Mouse (Mus musculus) ZHBTc4 (cell line): ENCODE measurements around the gene Mab21l2.
A peak's percentile ranks its signal among the peaks of the same experiment; 100 is the strongest.

ENCODE experiments used
- DNase-seq: peaks from one replicate; pipeline ENCODE4 v3.0.0-alpha.2; 2011; ENCODE audit warnings: low read depth, low spot score

The Mab21l2 gene

DNA sequence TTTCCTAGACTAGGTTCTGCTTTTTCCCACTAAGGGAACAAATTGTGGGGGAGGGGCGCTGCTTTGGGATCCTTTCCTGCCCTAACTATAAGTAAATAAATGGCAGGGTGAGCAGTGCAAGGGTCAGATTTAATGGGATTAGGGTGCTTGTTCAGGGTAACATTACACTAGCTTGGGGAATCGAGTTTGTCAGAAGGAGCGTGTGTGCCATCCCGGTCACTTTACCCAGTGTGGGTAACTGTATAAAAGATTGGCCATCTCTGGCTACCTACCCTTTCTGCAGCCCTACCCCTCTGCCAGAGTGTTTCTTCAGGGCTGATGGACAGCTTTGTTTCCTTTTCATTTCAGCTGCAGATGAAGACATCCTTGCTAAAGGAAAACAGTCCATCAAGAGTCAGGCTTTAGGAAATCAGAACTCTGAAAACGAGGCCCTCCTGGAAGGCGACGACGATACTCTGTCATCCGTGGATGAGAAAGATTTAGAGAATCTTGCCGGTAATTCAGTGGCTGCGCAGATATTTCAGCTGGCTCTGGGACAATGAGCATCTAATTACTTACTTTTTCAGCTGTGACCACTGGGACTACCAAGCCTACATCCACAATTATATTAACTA lies 8.8 kb downstream of the Mab21l2 start:
- DNase-seq, result peak; percentile 19

DNA sequence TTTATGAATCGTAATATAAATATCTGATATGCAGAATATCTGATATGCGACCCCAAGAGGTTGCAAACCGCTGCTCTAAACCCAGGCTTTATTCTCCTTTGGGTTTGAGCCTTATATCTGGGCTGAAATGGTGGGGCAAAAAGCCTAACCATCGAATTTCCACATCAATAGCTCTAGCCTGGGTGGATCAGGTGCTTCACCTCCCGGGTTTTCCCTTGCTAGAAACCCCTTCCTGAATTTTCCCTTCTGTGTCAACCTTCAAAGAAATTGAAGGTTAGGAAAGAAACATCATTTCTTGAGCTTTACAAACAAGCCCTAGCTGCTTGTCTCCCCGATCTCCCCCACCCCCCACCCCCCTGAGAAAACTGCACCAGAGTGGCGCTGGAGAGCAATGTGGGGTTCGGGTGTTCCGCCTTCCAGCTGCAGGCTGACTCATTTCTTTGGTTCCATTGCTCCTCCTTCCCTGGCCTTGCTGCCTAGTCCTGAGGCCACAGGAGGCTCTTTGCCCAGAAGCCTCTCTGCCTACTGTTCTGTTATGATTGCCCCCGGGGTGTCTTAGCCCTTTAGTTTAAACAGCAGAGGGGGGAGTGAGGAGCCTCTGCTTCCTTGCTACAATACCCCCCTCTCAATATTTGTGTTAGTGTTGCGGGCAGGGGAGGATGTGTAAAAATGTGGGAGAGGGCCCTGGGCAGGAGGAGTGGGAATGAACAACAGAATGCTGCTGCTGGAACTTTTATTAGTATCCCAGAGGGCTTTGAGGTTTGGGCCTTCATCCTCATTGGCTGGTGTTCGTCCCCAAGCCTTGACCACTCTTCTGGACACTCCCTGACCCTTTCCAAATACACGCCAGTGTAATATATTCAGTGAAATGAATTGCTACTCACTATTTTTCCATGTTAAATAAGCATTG lies 9.5 kb downstream of the Mab21l2 start:
- DNase-seq, result peak; percentile 61

DNA sequence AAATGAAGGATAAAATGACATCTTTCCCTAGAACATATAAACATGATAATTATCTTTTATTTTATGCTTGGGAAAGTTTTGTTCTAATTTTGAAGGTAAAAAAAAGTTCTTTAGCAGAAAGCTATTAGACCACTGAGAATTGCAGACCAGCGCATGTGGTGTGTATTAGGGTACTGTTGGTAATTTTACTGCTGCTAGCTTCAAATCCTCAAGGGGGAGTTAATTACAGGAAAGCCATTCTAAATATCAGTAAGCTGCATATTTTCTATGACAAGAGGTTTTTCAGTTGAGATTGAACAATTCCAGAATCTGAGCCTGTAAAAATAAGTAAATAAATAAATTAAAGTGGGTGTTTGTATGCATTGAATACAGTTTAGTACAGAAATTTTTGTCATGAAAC lies 11.7 kb downstream of the Mab21l2 start:
- no peak for DNase-seq

DNA sequence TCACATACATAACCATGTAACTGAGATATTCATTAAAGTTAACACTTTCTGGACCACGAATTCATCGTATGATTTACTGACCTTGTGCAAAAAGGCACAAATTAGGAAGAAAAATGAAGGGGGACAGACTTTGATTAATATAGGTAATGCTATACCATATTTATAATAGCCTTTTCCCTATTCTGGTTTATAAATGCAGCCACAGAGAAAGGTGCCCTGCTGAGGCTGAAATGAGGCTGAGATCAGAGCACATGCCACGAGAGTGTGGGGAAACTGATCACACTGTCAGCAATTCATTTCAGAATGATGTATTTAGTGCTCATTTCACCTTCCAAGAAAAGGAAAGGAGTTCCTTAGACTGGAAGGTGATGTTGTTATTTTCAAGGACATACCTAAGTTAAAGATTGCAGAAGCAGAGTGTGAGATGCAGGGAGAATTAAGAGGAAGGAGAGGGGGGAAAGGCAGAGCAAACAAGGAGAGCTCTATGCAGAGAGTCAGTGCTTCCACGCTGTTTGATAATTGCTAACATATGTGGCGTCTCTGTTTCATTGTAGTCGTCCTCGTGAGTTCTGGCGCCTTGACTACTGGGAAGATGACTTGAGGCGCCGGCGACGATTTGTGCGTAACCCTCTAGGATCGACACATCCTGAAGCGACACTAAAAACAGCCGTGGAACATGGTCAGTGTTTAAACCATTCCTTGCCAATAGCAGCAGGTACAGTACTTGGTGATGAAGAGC lies 16.7 kb downstream of the Mab21l2 start:
- DNase-seq, result peak; percentile 3

DNA sequence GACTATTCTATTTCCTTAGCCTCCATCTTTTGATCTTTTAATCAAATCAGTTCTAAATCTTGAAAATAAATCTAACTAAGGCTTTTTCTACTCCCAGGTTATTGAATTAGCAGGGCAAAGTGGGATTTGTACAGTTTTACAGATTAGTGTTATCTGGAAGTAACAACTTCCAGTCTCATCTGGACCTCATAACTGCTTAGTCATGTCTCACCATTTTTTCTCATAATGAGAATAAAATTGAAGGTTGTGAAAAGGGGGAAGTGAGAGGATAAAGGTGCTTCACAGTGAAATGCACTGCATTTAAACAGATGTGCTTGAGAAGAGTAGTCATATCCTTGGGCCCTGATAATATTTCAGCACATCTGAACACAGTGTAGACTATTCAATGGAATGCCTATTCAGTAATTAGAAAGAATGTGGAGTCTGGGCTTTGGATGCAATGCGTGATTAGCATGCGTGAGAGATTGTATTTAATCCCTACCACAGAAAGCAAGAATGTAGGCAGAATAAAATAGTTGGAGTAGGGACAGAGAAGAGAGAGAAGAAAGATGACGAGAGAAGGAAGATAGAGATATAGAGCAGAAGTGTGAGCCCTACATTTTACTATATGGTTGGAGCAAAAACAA lies 25.4 kb downstream of the Mab21l2 start:
- DNase-seq, result no peak

DNA sequence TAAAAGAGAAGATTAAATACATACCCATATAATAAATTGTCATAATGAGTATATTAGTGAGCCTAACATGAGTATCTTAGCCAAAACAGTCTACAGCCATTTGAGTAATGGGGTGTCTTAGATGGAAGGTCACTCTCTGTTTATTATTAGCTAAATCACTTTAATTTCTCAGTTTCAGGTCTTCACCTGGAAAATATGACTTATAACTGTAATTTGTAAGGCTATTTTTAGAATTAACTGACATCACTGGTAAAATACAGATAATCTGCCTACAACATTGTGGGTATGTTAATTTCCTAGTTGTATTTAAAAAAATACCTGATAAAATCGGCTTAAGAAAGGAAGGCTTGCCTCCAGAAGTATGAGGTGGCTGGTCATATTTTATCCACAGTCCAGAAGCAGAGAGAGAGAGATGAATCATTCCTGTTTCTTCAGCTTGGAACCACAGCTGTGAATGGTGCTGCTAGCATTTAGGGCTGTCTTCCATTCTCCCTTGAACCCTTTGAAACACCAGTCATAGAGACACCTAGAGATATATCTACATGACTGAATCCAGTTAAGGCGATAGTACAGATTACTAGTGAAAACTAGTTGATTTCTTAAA lies 29.8 kb downstream of the Mab21l2 start:
- no peak for DNase-seq

DNA sequence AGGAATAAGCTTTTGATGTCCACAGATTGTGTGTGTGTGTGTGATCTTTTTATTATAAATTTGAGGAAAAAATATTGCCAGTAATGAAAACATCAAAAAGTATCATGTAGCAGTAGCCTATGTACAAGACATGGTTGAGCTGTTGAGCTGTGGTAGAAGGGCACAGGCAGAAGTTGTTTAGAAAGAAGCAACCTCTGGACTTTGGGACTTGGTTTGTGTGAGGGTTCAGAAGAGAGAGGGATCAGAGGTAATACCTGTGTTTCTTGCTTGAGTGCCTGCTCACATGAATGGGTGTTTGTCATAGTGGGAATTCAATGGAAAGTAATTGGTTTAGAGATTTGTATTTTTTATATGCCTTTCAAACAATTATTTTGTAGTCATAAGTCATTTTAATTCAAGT lies 47.8 kb downstream of the Mab21l2 start:
- no peak for DNase-seq
